In the genomic region with DNA sequence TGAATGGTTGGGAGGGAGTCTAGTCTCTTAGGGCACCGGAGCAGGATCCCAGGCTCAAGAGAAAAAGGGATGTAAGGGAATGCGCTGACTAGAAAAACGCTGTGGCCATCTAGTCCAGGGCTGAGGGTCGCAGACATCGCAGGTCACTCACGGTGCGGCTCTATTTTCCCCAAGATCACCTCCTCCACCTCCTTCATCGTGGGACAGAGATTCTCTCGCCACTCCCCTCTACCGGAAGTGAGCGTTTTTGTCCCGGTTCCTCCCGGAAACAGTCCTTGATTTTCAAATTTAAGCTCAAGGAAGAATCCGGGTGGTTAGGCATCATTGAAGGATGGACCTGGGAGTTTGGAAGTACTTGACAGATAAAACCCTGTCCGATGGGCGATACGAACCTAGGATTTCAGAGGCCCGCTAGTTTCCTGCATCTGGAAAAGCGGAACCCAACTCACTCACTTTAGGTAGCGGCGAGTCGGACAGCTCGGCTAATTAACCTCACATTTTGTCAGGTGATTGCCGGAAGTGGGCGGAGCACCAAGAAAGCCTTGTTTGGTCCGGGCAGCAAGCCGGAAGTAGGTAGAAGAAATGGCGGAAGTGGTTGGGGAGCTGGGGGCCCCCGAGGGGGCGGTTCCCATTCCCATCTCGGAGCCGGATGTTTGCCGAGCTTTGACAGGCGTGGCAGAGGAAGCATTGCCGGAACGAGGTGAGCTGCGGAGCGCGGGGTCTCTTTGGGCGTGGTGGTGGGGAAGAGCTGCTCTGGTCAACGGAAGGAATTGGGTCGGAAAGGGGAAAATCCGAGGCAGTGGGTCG, we compare ENCODE assay signal across 7 mouse cellular contexts. TPM values are rescaled to one million over a fixed set of nuclear protein-coding genes. Genes with fewer than 3 reads are reported as not detected.
A peak's percentile ranks its signal among the peaks of the same experiment; 100 is the strongest.
DNase-seq lines count a peak whose midpoint lies in the region; ATAC-seq lines count a peak whose summit lies in the region.

A gene (minus strand): TSS at position 239 of the 807 bp plus-strand sequence.
A gene (plus strand): TSS at position 308 of the 807 bp plus-strand sequence.

- peak; percentile 96 for ATAC-seq in intestine, embryonic 15.5 days

- WGBS in intestine, embryonic 15.5 days: under 1% methylated on average over 44 of the region's 44 CpGs
- WGBS in midbrain, embryonic 10.5 days: under 1% methylated on average over 44 of the region's 44 CpGs

- intact Hi-C loops in gastrocnemius, postnatal 36 days (cut with DNase I): loop anchor here (2.0 kb wide), 1 partner anchor 61 kb away; a partner anchor contains a TSS
- intact Hi-C loops in left cerebral cortex, postnatal 25 days (cut with DNase I): no loop called here

- no peaks in the 10 kb centered on the region for H3K27me3 ChIP-seq in intestine, embryonic 15.5 days (replicated peaks)
- no peaks in the 10 kb centered on the region for H3K27me3 ChIP-seq in midbrain, embryonic 10.5 days (ENCODE audit: low read depth, poor library complexity, severe bottlenecking)

- H3K4me3 ChIP-seq in intestine, embryonic 15.5 days (replicated peaks): peak within 1 kb of the TSS; percentile 90
- H3K4me3 ChIP-seq in midbrain, embryonic 10.5 days: peak within 1 kb of the TSS; percentile 80

- peak; percentile 96 for DNase-seq in adrenal gland, adult 2 months
- peak; percentile 95 for DNase-seq in embryo, embryonic 11.5 days (ENCODE audit: low read depth, low spot score)
- DNase-seq in gastrocnemius, postnatal 36 days: peak; percentile 95 to 96
- peak; percentile 95 to 98 for DNase-seq in left cerebral cortex, postnatal 25 days (ENCODE audit: low spot score in 2 of 2)
- DNase-seq in midbrain, embryonic 10.5 days (ENCODE audit: low spot score): peak; percentile 99
- peak; percentile 98 for DNase-seq in right cerebral cortex, postnatal 4 days

- H3K9ac ChIP-seq in intestine, embryonic 15.5 days: peak within 1 kb of the TSS; percentile 90

- H3K9me3 ChIP-seq in intestine, embryonic 15.5 days: no peaks in the 10 kb centered on the region
- no peaks in the 10 kb centered on the region for H3K9me3 ChIP-seq in midbrain, embryonic 10.5 days (replicated peaks)

- peak within 1 kb of the TSS; percentile 94 for H3K4me2 ChIP-seq in intestine, embryonic 15.5 days (replicated peaks)

- peaks cover 41% of the 10 kb centered on the region for H3K36me3 ChIP-seq in intestine, embryonic 15.5 days
- peaks cover 47% of the 10 kb centered on the region for H3K36me3 ChIP-seq in midbrain, embryonic 10.5 days

- H3K4me1 ChIP-seq in intestine, embryonic 15.5 days (replicated peaks): peaks cover 16% of the 10 kb centered on the region; the same call in 1 of the 2 replicates
- peaks cover 41% of the 10 kb centered on the region for H3K4me1 ChIP-seq in midbrain, embryonic 10.5 days

- H3K27ac ChIP-seq in intestine, embryonic 15.5 days: peak within 1 kb of the TSS; percentile 87
- H3K27ac ChIP-seq in midbrain, embryonic 10.5 days (replicated peaks): peak within 1 kb of the TSS; percentile 95

RNA-seq across cellular contexts. Expression of the first gene that starts in this region (rescaled TPM):
- 1 to 10 TPM; 8.0 to 9.6 TPM for total RNA-seq in adrenal gland, adult 2 months (2021)
- polyA plus RNA-seq in adrenal gland, adult 2 months (2012; rRNA removed): 18.9 and 20.5 TPM in 2 replicates
- 1 to 10 TPM; 1.8 to 3.3 TPM for total RNA-seq in gastrocnemius, postnatal 36 days (2021)
- 7.8 and 8.0 TPM in 2 replicates for polyA plus RNA-seq in intestine, embryonic 15.5 days (2015; fragmentation: Nextera tagmentation; extraction: Ambion mirVana)
- 10 to 100 TPM in 1 of 2 experiments, 1 to 10 TPM in 1; 9.3 to 11.1 TPM for total RNA-seq in left cerebral cortex, postnatal 25 days (2021)
- polyA plus RNA-seq in midbrain, embryonic 10.5 days (2016; fragmentation: Nextera tagmentation; extraction: Ambion mirVana): 9.6 and 10.3 TPM in 2 replicates

RNA-seq across cellular contexts. Expression of the second gene that starts in this region (rescaled TPM):
- 10 to 100 TPM; 64.4 to 65.4 TPM for total RNA-seq in adrenal gland, adult 2 months (2021)
- 52.9 and 65.8 TPM in 2 replicates for polyA plus RNA-seq in adrenal gland, adult 2 months (2012; rRNA removed)
- 1 to 10 TPM; 6.4 to 7.1 TPM for total RNA-seq in gastrocnemius, postnatal 36 days (2021)
- polyA plus RNA-seq in intestine, embryonic 15.5 days (2015; fragmentation: Nextera tagmentation; extraction: Ambion mirVana): 140 and 143 TPM in 2 replicates
- 10 to 100 TPM; 72.9 to 77.0 TPM for total RNA-seq in left cerebral cortex, postnatal 25 days (2021)
- polyA plus RNA-seq in midbrain, embryonic 10.5 days (2016; fragmentation: Nextera tagmentation; extraction: Ambion mirVana): 75.2 and 82.6 TPM in 2 replicates

Comparison
In these comparisons a context has a peak if more than half of its experiments do, and no peak if none do; other contexts are left out.
1. Peak in every context shown above with its lines: DNase-seq, ATAC-seq, H3K4me3 ChIP-seq and H3K27ac ChIP-seq.
2. RNA of the second gene that starts in this region (total RNA-seq): 72.9 to 77.0 TPM in left cerebral cortex, postnatal 25 days and 64.4 to 65.4 TPM in adrenal gland, adult 2 months; 6.4 to 7.1 TPM in gastrocnemius, postnatal 36 days; every median in the first group is over 4 times any median in the second.